Mouse (Mus musculus): Measurements from ENCODE around the gene Szrd1. TPM values are rescaled to one million over a fixed set of nuclear protein-coding genes. Genes with fewer than 3 reads are reported as not detected.

The Szrd1 gene
- total RNA-seq, 2 experiments from 2014 or later, result 44.4 to 59.1 TPM

GRCm38 (mm10) chr4:141132191-141132590, 7.4 kb downstream of the Szrd1 start:
- no peak for DNase-seq (ENCODE audit: extremely low spot score in 1 of 2, low spot score in 2 of 2)
- TF ChIP-seq CTCF (IDR thresholded peaks at IDR 0.05), result no peak
- intact Hi-C loops (cut with DNase I), result no loop called here
- no peak overlapping the region; the same call in 1 of the 2 replicates for H3K27ac ChIP-seq
- no peak overlapping the region for H3K4me3 ChIP-seq

- TF ChIP-seq CTCF (IDR thresholded peaks at IDR 0.05), result no peak
- Histone ChIP-seq H3K4me3 (no peak overlapping the region), H3K27ac (0 out of 2 replicates have a peak overlapping the region, but pooled peaks have one; percentile 44)
- no peak for DNase-seq (ENCODE audit: extremely low spot score in 1 of 2, low spot score in 2 of 2)
- intact Hi-C loops (cut with DNase I), result no loop called here
Measured at GRCm38 (mm10) chr4:141131531-141132061, 8.0 kb downstream of the Szrd1 start.

- Histone ChIP-seq H3K27ac (peak overlapping the region; percentile 44; the same call in 1 of the 2 replicates), H3K4me3 (no peak overlapping the region)
- intact Hi-C loops (cut with DNase I), result no loop called here
- DNase-seq (ENCODE audit: extremely low spot score in 1 of 2, low spot score in 2 of 2), result no peak
- TF ChIP-seq CTCF (IDR thresholded peaks at IDR 0.05), result no peak
Measured at GRCm38 (mm10) chr4:141130704-141131342, 8.8 kb downstream of the Szrd1 start.

GRCm38 (mm10) chr4:141129190-141129710, 10.3 kb downstream of the Szrd1 start:
- Histone ChIP-seq H3K27ac (no peak overlapping the region), H3K4me3 (no peak overlapping the region)
- TF ChIP-seq CTCF (IDR thresholded peaks at IDR 0.05), result no peak
- intact Hi-C loops (cut with DNase I), result no loop called here
- no peak for DNase-seq (ENCODE audit: extremely low spot score in 1 of 2, low spot score in 2 of 2)

GRCm38 (mm10) chr4:141123065-141123464, 16.5 kb downstream of the Szrd1 start:
- no peak overlapping the region for H3K4me3 ChIP-seq
- intact Hi-C loops (cut with DNase I), result no loop called here
- no peak for DNase-seq (ENCODE audit: extremely low spot score in 1 of 2, low spot score in 2 of 2)
- H3K27ac ChIP-seq, result no peak overlapping the region
- no peak for TF ChIP-seq CTCF (IDR thresholded peaks at IDR 0.05)

- DNase-seq (ENCODE audit: extremely low spot score in 1 of 2, low spot score in 2 of 2), result no peak
- H3K27ac ChIP-seq, result no peak overlapping the region
- H3K4me3 ChIP-seq, result no peak overlapping the region
- TF ChIP-seq CTCF (IDR thresholded peaks at IDR 0.05), result no peak
- intact Hi-C loops (cut with DNase I), result no loop called here
Measured at GRCm38 (mm10) chr4:141122663-141123062, 16.9 kb downstream of the Szrd1 start.

- Histone ChIP-seq H3K27ac (no peak overlapping the region), H3K4me3 (no peak overlapping the region)
- intact Hi-C loops (cut with DNase I), result no loop called here
- peak; percentile 67 to 81 for DNase-seq (ENCODE audit: extremely low spot score in 1 of 2, low spot score in 2 of 2)
- TF ChIP-seq CTCF (IDR thresholded peaks at IDR 0.05), result peak; percentile 69
Measured at GRCm38 (mm10) chr4:141120700-141121099, 18.9 kb downstream of the Szrd1 start.

GRCm38 (mm10) chr4:141118691-141119090, 20.9 kb downstream of the Szrd1 start:
- no peak for TF ChIP-seq CTCF (IDR thresholded peaks at IDR 0.05)
- intact Hi-C loops (cut with DNase I), result no loop called here
- no peak for DNase-seq (ENCODE audit: extremely low spot score in 1 of 2, low spot score in 2 of 2)
- Histone ChIP-seq H3K27ac (no peak overlapping the region; the same call in 1 of the 2 replicates), H3K4me3 (no peak overlapping the region)

- Histone ChIP-seq H3K27ac (no peak overlapping the region), H3K4me3 (no peak overlapping the region)
- DNase-seq (ENCODE audit: extremely low spot score in 1 of 2, low spot score in 2 of 2), result no peak
- TF ChIP-seq CTCF (IDR thresholded peaks at IDR 0.05), result no peak
- intact Hi-C loops (cut with DNase I), result no loop called here
Measured at GRCm38 (mm10) chr4:141115398-141115797, 24.2 kb downstream of the Szrd1 start.

GRCm38 (mm10) chr4:141114521-141114981, 25.0 kb downstream of the Szrd1 start:
- intact Hi-C loops (cut with DNase I), result no loop called here
- no peak for TF ChIP-seq CTCF (IDR thresholded peaks at IDR 0.05)
- H3K27ac ChIP-seq, result peak overlapping the region; percentile 53
- DNase-seq (ENCODE audit: extremely low spot score in 1 of 2, low spot score in 2 of 2), result peak in 1 of 2 experiments; percentile 32
- no peak overlapping the region for H3K4me3 ChIP-seq

- TF ChIP-seq CTCF (IDR thresholded peaks at IDR 0.05), result no peak; the same call in 1 of the 2 replicates
- no peak overlapping the region; the same call in 1 of the 2 replicates for H3K27ac ChIP-seq
- no peak overlapping the region for H3K4me3 ChIP-seq
- peak in 1 of 2 experiments; percentile 32 for DNase-seq (ENCODE audit: extremely low spot score in 1 of 2, low spot score in 2 of 2)
- intact Hi-C loops (cut with DNase I), result no loop called here
Measured at GRCm38 (mm10) chr4:141113831-141114230, 25.7 kb downstream of the Szrd1 start.

GRCm38 (mm10) chr4:141108196-141108732, 31.3 kb downstream of the Szrd1 start:
- no peak for TF ChIP-seq CTCF (IDR thresholded peaks at IDR 0.05)
- Histone ChIP-seq H3K27ac (no peak overlapping the region), H3K4me3 (no peak overlapping the region)
- no peak for DNase-seq (ENCODE audit: extremely low spot score in 1 of 2, low spot score in 2 of 2)
- intact Hi-C loops (cut with DNase I), result no loop called here

Measured in left cerebral cortex, adult 2 months (tissue).